Mouse (Mus musculus) forebrain, postnatal 0 days (tissue): Measurements from ENCODE around the gene Afap1. TPM values are rescaled to one million over a fixed set of nuclear protein-coding genes. Genes with fewer than 3 reads are reported as not detected.

Source experiments
- ATAC-seq: fragments of 200-750 bp; cut with Nextera tagmentation; 2 replicates; pipeline ENCODE4 v1.8.0; 2017; ENCODE audit warnings: mild to moderate bottlenecking, moderate library complexity
- DNase-seq: peaks from one replicate; pipeline ENCODE4 v3.0.0-alpha.2; 2015
- H3K27ac ChIP-seq: fragments of 300-500 bp; sonication (generic); 2 replicates; pipeline ENCODE4 v1.5.1; 2014; ENCODE audit warnings: low read depth, mild to moderate bottlenecking, antibody characterized with exemption, low read length, moderate library complexity, mixed read lengths
- H3K27me3 ChIP-seq: fragments of 300-500 bp; sonication (generic); 2 replicates; pipeline ENCODE4 v1.6.1; 2014; ENCODE audit warnings: mild to moderate bottlenecking, low read length, mixed read lengths; ENCODE audit not compliant: insufficient read depth
- H3K36me3 ChIP-seq: fragments of 300-500 bp; sonication (generic); 2 replicates; pipeline ENCODE4 v1.6.1; 2014; ENCODE audit warnings: mild to moderate bottlenecking, moderate library complexity; ENCODE audit not compliant: insufficient read depth
- H3K4me1 ChIP-seq: fragments of 300-500 bp; sonication (generic); 2 replicates; pipeline ENCODE4 v1.6.1; 2014; ENCODE audit warnings: antibody characterized with exemption; ENCODE audit not compliant: insufficient read depth
- H3K4me2 ChIP-seq: fragments of 300-500 bp; sonication (generic); 2 replicates; pipeline ENCODE4 v1.6.1; 2014; ENCODE audit warnings: low read depth, mild to moderate bottlenecking, moderate library complexity
- H3K4me3 ChIP-seq: fragments of 300-500 bp; sonication (generic); 2 replicates; pipeline ENCODE4 v1.5.1; 2014; ENCODE audit warnings: low read depth, low read length, mixed read lengths
- H3K9ac ChIP-seq: fragments of 300-500 bp; sonication (generic); 2 replicates; pipeline ENCODE4 v1.6.1; 2014; ENCODE audit warnings: mild to moderate bottlenecking
- H3K9me3 ChIP-seq: fragments of 300-500 bp; sonication (generic); 2 replicates; pipeline ENCODE4 v1.6.1; 2016; ENCODE audit warnings: low read length
- CTCF ChIP-seq: sonication (generic); IDR thresholded peaks from 2 replicates; pipeline ENCODE4 v1.5.1; 2016; ENCODE audit warnings: antibody characterized with exemption, control low read depth, low read depth
- WGBS: fragments of 180-500 bp; shearing (Covaris S2); extraction: QIAGEN DNeasy Blood & Tissue Kit; methylation state at CpG from one replicate; pipeline ENCODE4 v1.1.7; 2014; 5-methylcytosine and 5-hydroxymethylcytosine counted together
- polyA plus RNA-seq: library from polyadenylated mRNA; unstranded; fragments of >200 nt; fragmentation: Nextera tagmentation; extraction: Ambion mirVana; gene quantifications from 2 replicates; pipeline ENCODE4 v1.2.1, GENCODE M21; 2015
- total RNA-seq: library from RNA; depleted of rRNA; stranded (reverse); fragments of >200 nt; gene quantifications from 2 replicates; pipeline ENCODE4 v1.2.3, GENCODE M21; 2014

Gene Afap1
- total and polyA plus RNA-seq, 2 experiments from 2014 or later = 48.2 to 49.3 TPM

DNA sequence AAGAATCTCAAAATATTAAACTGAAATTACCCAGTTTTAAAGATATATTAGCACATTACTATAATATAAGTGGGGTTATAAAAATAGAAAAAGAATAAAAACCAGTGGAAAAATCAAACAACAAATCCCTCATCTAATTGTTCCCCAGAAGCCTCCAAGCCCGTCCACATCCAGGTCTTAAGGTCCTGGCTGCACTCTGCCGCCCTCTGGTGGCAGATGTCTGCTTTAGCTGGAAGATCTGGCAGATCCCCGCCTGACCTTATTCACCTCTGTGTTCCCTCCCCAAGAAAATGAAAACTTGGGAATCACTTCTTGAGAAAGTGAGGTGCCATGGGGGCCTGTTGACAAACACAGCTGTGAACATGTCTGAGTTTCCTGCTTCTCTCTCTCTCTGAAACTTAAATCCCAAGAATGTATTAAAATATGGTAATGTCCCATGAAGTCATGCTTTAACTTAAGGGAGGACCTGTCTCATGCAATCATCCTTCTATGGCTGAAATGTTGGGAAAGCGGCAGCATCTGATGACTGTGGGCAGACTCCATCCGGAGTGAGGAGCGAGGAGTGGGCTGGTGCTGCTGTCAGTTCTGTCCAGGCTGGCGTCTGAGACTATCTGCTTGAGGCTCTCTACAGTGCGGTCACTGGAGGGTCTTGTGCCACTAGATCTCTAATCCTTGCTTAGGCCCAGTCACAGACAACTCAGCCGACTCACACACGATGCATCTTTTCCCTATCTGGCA lies 78.9 kb downstream of the Afap1 start:
- no peak overlapping the region for H3K9ac ChIP-seq
- no peak overlapping the region for H3K27ac ChIP-seq
- H3K4me2 ChIP-seq = no peak overlapping the region
- no peak for ATAC-seq
- H3K4me1 ChIP-seq = no peaks in the 10 kb centered on the region
- H3K27me3 ChIP-seq = no peaks in the 10 kb centered on the region
- no peak overlapping the region for H3K4me3 ChIP-seq
- H3K9me3 ChIP-seq = no peaks in the 10 kb centered on the region
- WGBS = 61% methylated on average over 10 of the region's 10 CpGs
- peak; percentile 80 for DNase-seq
- H3K36me3 ChIP-seq = peaks cover 57% of the 10 kb centered on the region
- TF ChIP-seq CTCF = peak; percentile 87

GRCm38 (mm10) chr5:35972739-35973138 lies 79.6 kb downstream of the Afap1 start:
- no peak for TF ChIP-seq CTCF
- no peak overlapping the region for H3K27ac ChIP-seq
- WGBS = 86% methylated on average over 7 of the region's 7 CpGs
- H3K27me3 ChIP-seq = no peaks in the 10 kb centered on the region
- no peak overlapping the region for H3K4me3 ChIP-seq
- no peaks in the 10 kb centered on the region for H3K4me1 ChIP-seq
- no peaks in the 10 kb centered on the region for H3K9me3 ChIP-seq
- H3K9ac ChIP-seq = no peak overlapping the region
- H3K36me3 ChIP-seq = peaks cover 58% of the 10 kb centered on the region
- no peak overlapping the region for H3K4me2 ChIP-seq
- ATAC-seq (no peak), DNase-seq (no peak)

GRCm38 (mm10) chr5:35973800-35974199 lies 80.7 kb downstream of the Afap1 start:
- H3K4me2 ChIP-seq = no peak overlapping the region
- no peak overlapping the region for H3K4me3 ChIP-seq
- TF ChIP-seq CTCF = no peak
- H3K27me3 ChIP-seq = no peaks in the 10 kb centered on the region
- DNase-seq (no peak), ATAC-seq (no peak)
- H3K27ac ChIP-seq = no peak overlapping the region
- no peaks in the 10 kb centered on the region for H3K9me3 ChIP-seq
- peaks cover 54% of the 10 kb centered on the region for H3K36me3 ChIP-seq
- H3K4me1 ChIP-seq = no peaks in the 10 kb centered on the region
- H3K9ac ChIP-seq = no peak overlapping the region
- 71% methylated on average over 12 of the region's 12 CpGs for WGBS

GRCm38 (mm10) chr5:35974265-35974664 lies 81.1 kb downstream of the Afap1 start:
- H3K4me2 ChIP-seq = no peak overlapping the region
- WGBS = 86% methylated on average over 15 of the region's 15 CpGs
- ATAC-seq = no peak
- no peaks in the 10 kb centered on the region for H3K4me1 ChIP-seq
- no peak for DNase-seq
- H3K4me3 ChIP-seq = no peak overlapping the region
- no peak overlapping the region for H3K27ac ChIP-seq
- H3K9ac ChIP-seq = no peak overlapping the region
- no peak for TF ChIP-seq CTCF
- H3K36me3 ChIP-seq = peaks cover 54% of the 10 kb centered on the region
- no peaks in the 10 kb centered on the region for H3K9me3 ChIP-seq
- no peaks in the 10 kb centered on the region for H3K27me3 ChIP-seq

- no peak overlapping the region for H3K9ac ChIP-seq
- peaks cover 45% of the 10 kb centered on the region for H3K36me3 ChIP-seq
- H3K4me1 ChIP-seq = no peaks in the 10 kb centered on the region
- ATAC-seq (peak; percentile 75), DNase-seq (peak; percentile 82)
- no peak overlapping the region for H3K4me3 ChIP-seq
- no peaks in the 10 kb centered on the region for H3K27me3 ChIP-seq
- H3K27ac ChIP-seq = no peak overlapping the region
- no peak overlapping the region for H3K4me2 ChIP-seq
- H3K9me3 ChIP-seq = no peaks in the 10 kb centered on the region
- WGBS = 12% methylated on average over 5 of the region's 5 CpGs
- peak; percentile 89 for TF ChIP-seq CTCF
Measured at GRCm38 (mm10) chr5:35975681-35976080, 82.6 kb downstream of the Afap1 start.

- 79% methylated on average over 5 of the region's 5 CpGs for WGBS
- H3K4me1 ChIP-seq = no peaks in the 10 kb centered on the region
- no peak overlapping the region for H3K4me3 ChIP-seq
- no peak for TF ChIP-seq CTCF
- no peak overlapping the region for H3K27ac ChIP-seq
- H3K9ac ChIP-seq = no peak overlapping the region
- no peak overlapping the region for H3K4me2 ChIP-seq
- H3K36me3 ChIP-seq = peaks cover 43% of the 10 kb centered on the region
- no peaks in the 10 kb centered on the region for H3K9me3 ChIP-seq
- ATAC-seq (no peak), DNase-seq (no peak)
- no peaks in the 10 kb centered on the region for H3K27me3 ChIP-seq
Measured at GRCm38 (mm10) chr5:35980542-35980941, 87.4 kb downstream of the Afap1 start.

DNA sequence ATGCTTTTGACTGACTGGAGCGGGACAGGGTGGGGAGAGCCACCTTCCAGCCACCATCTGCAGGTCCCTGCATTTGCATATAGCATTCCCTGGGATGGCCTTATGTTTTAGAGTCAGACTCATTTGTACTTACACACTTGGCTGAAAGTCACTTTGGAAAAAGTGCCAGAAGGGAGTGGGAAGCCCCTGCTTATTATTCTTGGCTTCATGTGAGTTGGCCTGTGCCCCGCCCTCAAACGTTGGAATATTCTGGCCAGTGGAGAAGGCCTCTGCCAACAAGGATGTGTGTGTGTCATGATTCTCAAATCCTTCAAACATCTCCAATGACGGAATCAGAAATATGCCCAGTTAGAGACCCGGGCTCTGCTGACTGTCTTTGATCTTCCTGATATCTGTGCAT lies 88.2 kb downstream of the Afap1 start:
- no peaks in the 10 kb centered on the region for H3K4me1 ChIP-seq
- H3K4me2 ChIP-seq = no peak overlapping the region
- H3K9ac ChIP-seq = no peak overlapping the region
- no peaks in the 10 kb centered on the region for H3K9me3 ChIP-seq
- DNase-seq (no peak), ATAC-seq (no peak)
- peaks cover 42% of the 10 kb centered on the region for H3K36me3 ChIP-seq
- WGBS = 75% methylated on average over 5 of the region's 5 CpGs
- H3K27me3 ChIP-seq = no peaks in the 10 kb centered on the region
- no peak overlapping the region for H3K27ac ChIP-seq
- no peak for TF ChIP-seq CTCF
- no peak overlapping the region for H3K4me3 ChIP-seq
